In genomic region chr10:20780946-20781345, GRCm38 (mm10) we compare ENCODE assay signal across 14 mouse cellular contexts. TPM values are rescaled to one million over a fixed set of nuclear protein-coding genes. Genes with fewer than 3 reads are reported as not detected.
"Had no signal": no experiment of that assay in that cellular context is flagged by ENCODE, and none has a peak within 500 bp of the region (broad histone marks: within the 10 kb centered on the region; RNA-seq: fewer than 3 reads in every experiment).

No protein-coding gene starts in this region.

- DNase-seq: lung, adult 18-20 months; lung, embryonic 14.5 days; lung, postnatal 10 days; lung, postnatal 4 days; midbrain, embryonic 14.5 days; retina, postnatal 1 day; right cerebral cortex, adult 18-20 months; right cerebral cortex, postnatal 25 days; right cerebral cortex, postnatal 4 days; spleen, adult 18-20 months; thymus, adult 18-20 months; thymus, postnatal 14 days; thymus, postnatal 36 days had no signal

RNA-seq across cellular contexts. Expression of gene Pde7b, which starts 56.1 kb away (rescaled TPM):
- total RNA-seq: megakaryocyte-erythroid progenitor cell, adult 5-6 weeks had no signal
